Mouse (Mus musculus): Measurements from ENCODE around the gene Arf3. TPM values are rescaled to one million over a fixed set of nuclear protein-coding genes. Genes with fewer than 3 reads are reported as not detected.
A peak's percentile ranks its signal among the peaks of the same experiment; 100 is the strongest.

Arf3 gene
- polyA plus RNA-seq, 1 experiment: 730 TPM

DNA sequence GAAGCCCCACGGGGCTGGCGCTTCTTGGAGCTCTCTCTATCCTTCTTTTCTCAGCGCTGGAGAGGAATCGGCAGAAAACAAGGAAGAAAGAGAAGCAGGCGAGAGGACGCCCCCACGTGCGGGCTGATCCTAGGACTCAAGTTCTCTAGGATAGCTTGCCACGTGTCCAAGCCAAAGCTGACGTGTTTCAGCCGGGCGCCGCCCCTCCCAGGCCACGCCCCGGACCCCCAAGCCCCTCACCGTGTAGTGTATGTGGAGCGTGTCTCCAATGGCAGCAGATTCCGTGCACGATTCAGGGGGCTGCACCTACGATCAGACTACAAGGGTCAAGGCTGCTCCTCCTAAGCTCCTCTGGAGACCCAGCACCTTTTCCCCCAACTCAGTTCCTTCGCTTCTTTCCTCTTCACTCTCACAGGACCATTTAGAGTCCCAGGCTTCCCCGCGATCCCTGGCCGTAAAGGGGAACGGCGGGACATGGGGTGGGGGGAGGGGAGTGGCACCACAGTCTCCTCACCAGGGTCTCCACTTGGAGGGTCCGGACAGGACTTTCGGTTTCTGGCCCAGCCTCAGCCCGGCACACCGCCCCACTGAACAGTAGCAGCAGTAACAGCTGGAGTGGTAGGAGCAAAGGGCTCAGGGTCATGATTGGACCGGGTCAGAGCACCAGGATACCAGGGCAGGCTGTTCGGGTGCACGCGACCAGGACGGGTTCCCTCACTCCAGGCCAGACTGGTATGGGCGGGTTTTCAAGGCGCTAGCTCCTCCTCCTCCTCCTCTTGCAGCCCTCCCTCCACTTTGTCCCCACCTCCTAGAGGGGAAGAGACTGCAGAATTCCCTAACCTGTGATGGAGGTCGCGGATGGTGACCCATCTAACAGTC, 35.3 kb downstream of the Arf3 start, which contains the start of gene Fkbp11:
Gene Fkbp11, minus strand, starts transcription at position 756 of the 879 bp plus-strand sequence.
- Histone ChIP-seq H3K4me3 (ENCODE audit: insufficient read depth, low read length) (peak within 1 kb of the TSS; percentile 33), H3K4me1 (ENCODE audit: control insufficient read depth, insufficient read depth, low read length) (no peaks in the 10 kb centered on the region), H3K27ac (ENCODE audit: insufficient read depth, low read length) (no peak within 1 kb of the TSS)
- TF ChIP-seq CTCF (IDR thresholded peaks at IDR 0.05; ENCODE audit: extremely low read depth, insufficient read depth, low read length): no peak
- TF ChIP-seq POLR2A (IDR thresholded peaks at IDR 0.05; ENCODE audit: extremely low read depth, insufficient read depth, low read length): no peak

DNA sequence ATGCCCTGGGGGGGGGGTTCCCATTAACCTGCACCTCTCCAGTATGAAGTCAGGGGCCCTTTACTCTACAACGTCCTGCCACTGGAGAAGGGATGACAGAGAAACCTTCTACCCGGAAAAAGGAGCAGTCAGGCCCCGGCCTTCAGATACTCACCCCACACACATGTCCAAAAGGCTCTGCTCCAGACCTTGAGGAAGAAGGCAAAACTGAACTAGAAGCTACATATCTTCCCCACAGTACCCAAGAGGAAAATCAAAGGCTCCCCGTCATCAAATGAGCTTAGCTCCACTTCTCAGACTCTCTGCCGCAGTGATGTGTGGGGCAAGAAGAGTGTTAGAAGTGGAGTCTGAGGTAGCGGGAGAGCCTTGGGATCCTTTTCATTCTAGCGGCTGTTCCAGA, 36.3 kb downstream of the Arf3 start:
- Histone ChIP-seq H3K27ac (ENCODE audit: insufficient read depth, low read length) (no peak overlapping the region), H3K4me1 (ENCODE audit: control insufficient read depth, insufficient read depth, low read length) (no peaks in the 10 kb centered on the region), H3K4me3 (ENCODE audit: insufficient read depth, low read length) (no peak overlapping the region)
- no peak for TF ChIP-seq CTCF (IDR thresholded peaks at IDR 0.05; ENCODE audit: extremely low read depth, insufficient read depth, low read length)
- TF ChIP-seq POLR2A (IDR thresholded peaks at IDR 0.05; ENCODE audit: extremely low read depth, insufficient read depth, low read length): no peak

DNA sequence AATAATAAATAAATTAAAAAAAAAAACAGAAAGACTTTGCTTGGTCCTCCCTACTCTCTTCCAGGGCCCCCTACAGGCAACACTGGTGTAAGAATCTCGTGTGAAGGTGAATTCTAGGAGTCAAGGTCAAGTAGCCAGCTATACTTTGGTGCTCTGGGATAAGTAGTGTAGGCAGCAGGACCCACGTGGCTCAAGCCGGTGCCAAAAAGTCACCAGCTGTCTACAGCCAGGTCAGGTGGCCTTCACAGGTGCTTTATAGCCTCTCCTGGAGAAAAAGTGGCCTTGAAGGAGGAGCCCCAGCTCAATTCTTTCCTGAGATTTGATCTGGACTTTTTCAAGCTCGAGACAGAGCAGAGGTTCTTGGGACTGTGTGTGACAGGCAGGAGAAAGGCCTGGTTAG, 36.9 kb downstream of the Arf3 start:
- TF ChIP-seq CTCF (IDR thresholded peaks at IDR 0.05; ENCODE audit: extremely low read depth, insufficient read depth, low read length) (no peak), POLR2A (IDR thresholded peaks at IDR 0.05; ENCODE audit: extremely low read depth, insufficient read depth, low read length) (no peak)
- Histone ChIP-seq H3K4me3 (ENCODE audit: insufficient read depth, low read length) (no peak overlapping the region), H3K27ac (ENCODE audit: insufficient read depth, low read length) (no peak overlapping the region), H3K4me1 (ENCODE audit: control insufficient read depth, insufficient read depth, low read length) (no peaks in the 10 kb centered on the region)

DNA sequence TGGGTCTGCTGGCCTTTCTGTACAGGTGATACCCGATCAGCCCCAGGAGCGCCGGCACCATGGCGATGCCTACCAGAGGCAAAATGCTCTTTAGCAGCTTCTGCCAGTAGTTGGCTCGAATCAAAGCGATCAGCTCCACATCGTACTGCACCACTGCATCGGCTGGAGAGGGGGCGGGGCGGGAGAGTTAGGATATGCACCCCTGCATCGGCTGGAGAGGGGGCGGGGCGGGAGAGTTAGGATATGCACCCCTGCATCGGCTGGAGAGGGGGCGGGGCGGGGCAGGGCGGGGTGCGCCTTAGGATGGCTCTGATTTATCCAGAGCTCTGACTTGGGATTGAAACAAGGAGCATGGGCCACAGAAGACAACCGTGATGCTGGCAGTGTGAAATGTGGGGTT, 38.6 kb downstream of the Arf3 start:
- Histone ChIP-seq H3K4me1 (ENCODE audit: control insufficient read depth, insufficient read depth, low read length) (no peaks in the 10 kb centered on the region), H3K27ac (ENCODE audit: insufficient read depth, low read length) (no peak overlapping the region), H3K4me3 (ENCODE audit: insufficient read depth, low read length) (no peak overlapping the region)
- TF ChIP-seq CTCF (IDR thresholded peaks at IDR 0.05; ENCODE audit: extremely low read depth, insufficient read depth, low read length) (no peak), POLR2A (IDR thresholded peaks at IDR 0.05; ENCODE audit: extremely low read depth, insufficient read depth, low read length) (no peak)

DNA sequence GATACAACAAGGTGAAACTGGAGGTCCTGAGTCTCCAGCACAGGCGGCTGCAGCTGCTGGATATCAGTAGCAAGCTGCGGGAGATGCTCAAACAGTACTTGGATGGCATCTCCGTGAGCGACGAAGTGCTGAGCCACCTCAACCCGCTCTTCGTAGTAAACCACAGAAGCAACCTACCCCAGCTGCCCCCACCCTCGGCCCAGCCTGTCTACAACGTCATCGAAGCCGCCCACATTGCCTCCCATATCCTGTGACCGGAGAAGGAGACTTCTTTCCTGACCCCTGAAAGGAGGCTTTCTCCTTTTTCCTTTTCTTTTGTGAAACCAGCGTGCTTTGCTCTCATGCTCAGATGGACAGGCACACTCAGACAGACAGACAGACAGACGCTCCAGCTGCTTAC, 40.2 kb downstream of the Arf3 start:
- Histone ChIP-seq H3K4me3 (ENCODE audit: insufficient read depth, low read length) (no peak overlapping the region), H3K4me1 (ENCODE audit: control insufficient read depth, insufficient read depth, low read length) (no peaks in the 10 kb centered on the region), H3K27ac (ENCODE audit: insufficient read depth, low read length) (no peak overlapping the region)
- TF ChIP-seq POLR2A (IDR thresholded peaks at IDR 0.05; ENCODE audit: extremely low read depth, insufficient read depth, low read length): no peak
- TF ChIP-seq CTCF (IDR thresholded peaks at IDR 0.05; ENCODE audit: extremely low read depth, insufficient read depth, low read length): no peak

DNA sequence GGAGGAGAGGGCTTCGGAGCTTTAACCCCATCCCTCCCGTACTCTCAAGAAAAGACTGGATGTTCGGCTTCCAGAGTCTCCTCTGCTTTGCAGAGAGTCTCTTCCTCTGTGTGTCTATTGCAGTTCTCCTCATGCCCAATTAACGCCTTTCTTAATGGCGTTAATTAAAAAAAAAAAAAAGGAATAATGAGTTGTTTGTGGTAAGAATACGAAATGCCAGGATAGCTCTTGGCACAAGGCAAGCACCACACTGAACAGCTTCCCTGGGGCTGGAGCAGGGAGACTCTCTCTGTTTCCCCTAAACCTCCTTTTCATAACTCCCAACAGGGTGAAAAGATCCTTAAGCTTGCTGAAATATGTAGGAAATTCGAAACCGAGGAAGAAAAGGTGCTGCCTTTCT, 40.8 kb downstream of the Arf3 start:
- Histone ChIP-seq H3K27ac (ENCODE audit: insufficient read depth, low read length) (no peak overlapping the region), H3K4me3 (ENCODE audit: insufficient read depth, low read length) (no peak overlapping the region), H3K4me1 (ENCODE audit: control insufficient read depth, insufficient read depth, low read length) (no peaks in the 10 kb centered on the region)
- no peak for TF ChIP-seq POLR2A (IDR thresholded peaks at IDR 0.05; ENCODE audit: extremely low read depth, insufficient read depth, low read length)
- no peak for TF ChIP-seq CTCF (IDR thresholded peaks at IDR 0.05; ENCODE audit: extremely low read depth, insufficient read depth, low read length)

DNA sequence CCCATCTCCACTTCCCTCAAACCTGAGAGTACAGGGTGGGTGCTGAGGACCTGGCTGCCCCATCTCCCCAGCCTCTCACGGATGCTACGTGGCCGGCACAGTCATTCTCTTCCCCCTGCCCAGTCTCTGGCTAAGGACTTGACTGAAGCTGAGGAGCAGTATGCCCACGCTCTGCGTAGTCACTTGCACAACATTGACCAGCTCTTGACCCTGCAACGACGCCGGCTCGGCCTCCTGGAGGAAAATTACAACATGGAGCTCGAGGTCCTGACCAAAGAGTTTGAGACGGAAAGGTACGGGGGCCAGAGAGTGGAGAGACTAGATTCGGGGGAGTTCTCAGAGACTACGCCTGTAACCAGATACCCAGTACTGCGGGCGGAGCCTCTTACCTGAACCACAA, 45.7 kb downstream of the Arf3 start:
- Histone ChIP-seq H3K4me3 (ENCODE audit: insufficient read depth, low read length) (no peak overlapping the region), H3K27ac (ENCODE audit: insufficient read depth, low read length) (no peak overlapping the region), H3K4me1 (ENCODE audit: control insufficient read depth, insufficient read depth, low read length) (no peaks in the 10 kb centered on the region)
- TF ChIP-seq CTCF (IDR thresholded peaks at IDR 0.05; ENCODE audit: extremely low read depth, insufficient read depth, low read length) (no peak), POLR2A (IDR thresholded peaks at IDR 0.05; ENCODE audit: extremely low read depth, insufficient read depth, low read length) (no peak)

DNA sequence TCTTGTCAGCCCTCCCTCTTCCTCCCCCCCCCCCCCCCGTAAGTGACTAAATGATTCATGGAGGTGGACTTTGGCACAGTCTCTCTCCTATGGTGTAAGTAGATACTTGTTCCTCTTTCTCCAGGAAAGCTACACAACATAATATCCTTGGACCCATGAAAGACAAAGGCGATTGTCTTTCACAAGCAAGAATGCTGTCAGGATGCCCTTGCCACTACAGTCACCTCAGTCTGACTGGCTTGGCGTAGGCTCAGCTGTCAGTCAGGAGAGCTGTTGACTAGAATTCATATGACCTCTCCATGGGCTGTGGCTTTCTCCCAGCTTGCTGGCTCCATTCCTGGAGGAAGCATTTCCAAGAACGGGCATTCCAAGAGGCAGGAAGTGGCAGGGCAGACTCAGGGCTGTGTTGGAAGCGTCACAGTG, 48.8 kb downstream of the Arf3 start:
- no peak overlapping the region for H3K4me3 ChIP-seq (ENCODE audit: insufficient read depth, low read length)
- H3K4me1 ChIP-seq (ENCODE audit: control insufficient read depth, insufficient read depth, low read length): no peaks in the 10 kb centered on the region
- no peak for TF ChIP-seq POLR2A (IDR thresholded peaks at IDR 0.05; ENCODE audit: extremely low read depth, insufficient read depth, low read length)
- TF ChIP-seq CTCF (IDR thresholded peaks at IDR 0.05; ENCODE audit: extremely low read depth, insufficient read depth, low read length): no peak
- no peak overlapping the region for H3K27ac ChIP-seq (ENCODE audit: insufficient read depth, low read length)

DNA sequence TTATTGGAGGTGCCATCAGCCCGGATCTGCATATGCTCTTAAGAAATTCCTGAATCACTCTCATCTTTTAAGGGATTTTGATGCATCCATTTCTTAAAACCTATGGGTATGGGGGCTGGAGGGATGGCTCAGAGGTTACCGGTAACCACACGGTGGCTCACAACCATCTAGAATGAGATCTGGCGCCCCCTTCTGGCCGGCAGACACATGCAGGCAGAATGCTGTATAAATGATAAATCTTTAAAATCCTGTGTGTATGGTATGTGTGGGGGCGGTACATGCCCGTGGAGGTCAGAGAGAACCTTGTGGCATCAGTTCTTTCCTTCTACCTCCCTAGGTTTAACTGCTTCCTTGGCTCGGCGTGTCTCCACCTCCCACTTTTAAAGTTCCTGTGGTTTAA, 52.6 kb downstream of the Arf3 start:
- no peak overlapping the region for H3K4me3 ChIP-seq (ENCODE audit: insufficient read depth, low read length)
- no peak overlapping the region for H3K27ac ChIP-seq (ENCODE audit: insufficient read depth, low read length)
- H3K4me1 ChIP-seq (ENCODE audit: control insufficient read depth, insufficient read depth, low read length): no peaks in the 10 kb centered on the region
- no peak for TF ChIP-seq POLR2A (IDR thresholded peaks at IDR 0.05; ENCODE audit: extremely low read depth, insufficient read depth, low read length)
- TF ChIP-seq CTCF (IDR thresholded peaks at IDR 0.05; ENCODE audit: extremely low read depth, insufficient read depth, low read length): peak; percentile 71

DNA sequence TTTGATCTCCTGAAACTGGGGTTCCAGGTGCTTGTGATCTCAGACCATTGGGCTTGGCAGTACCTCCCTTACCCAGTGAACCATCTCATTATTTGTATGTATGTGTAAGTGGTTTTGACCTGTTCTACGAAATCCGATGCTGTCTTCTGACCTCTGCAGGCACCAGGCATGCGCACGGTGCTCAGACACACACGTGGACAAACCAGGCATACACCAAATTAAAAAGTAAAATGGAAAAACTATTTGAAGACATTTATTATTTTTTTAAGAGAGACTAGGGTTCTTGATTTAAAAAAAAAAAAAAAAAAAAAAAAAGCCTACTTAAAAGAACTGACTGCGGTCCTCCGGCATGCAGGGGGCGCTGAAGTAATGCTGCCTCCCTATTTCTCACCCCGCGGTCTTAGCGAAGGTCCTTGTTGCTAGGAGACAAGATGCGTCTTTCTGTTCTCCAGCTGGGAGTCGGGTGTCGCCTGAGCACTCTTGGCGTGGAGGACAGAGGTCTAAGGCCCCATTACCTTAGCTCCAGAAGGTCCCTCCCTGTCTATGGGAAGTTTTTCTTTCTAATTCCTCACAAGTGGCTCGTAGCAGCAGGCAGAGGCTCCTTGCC, 55.1 kb downstream of the Arf3 start, which contains the start of gene Ccdc65:
Gene Ccdc65, plus strand, starts transcription at position 442 of the 607 bp plus-strand sequence.
- H3K4me1 ChIP-seq (ENCODE audit: control insufficient read depth, insufficient read depth, low read length): no peaks in the 10 kb centered on the region
- no peak within 1 kb of the TSS for H3K27ac ChIP-seq (ENCODE audit: insufficient read depth, low read length)
- peak; percentile 68 for TF ChIP-seq CTCF (IDR thresholded peaks at IDR 0.05; ENCODE audit: extremely low read depth, insufficient read depth, low read length)
- peak; percentile 59; the same call in 1 of the 2 replicates for TF ChIP-seq POLR2A (IDR thresholded peaks at IDR 0.05; ENCODE audit: extremely low read depth, insufficient read depth, low read length)
- H3K4me3 ChIP-seq (ENCODE audit: insufficient read depth, low read length): peak within 1 kb of the TSS; percentile 45
